Mouse (Mus musculus) right cerebral cortex, postnatal 25 days (tissue): Measurements from ENCODE around the gene Syncrip.
"Not testable (repeated sequence)": the region's sequence is repeated elsewhere in the genome, so short reads cannot be mapped to it uniquely, and the experiment has no call there.

Source experiments
- DNase-seq: peaks from one replicate; pipeline ENCODE4 v3.0.0; 2022

The Syncrip gene

GRCm38 (mm10) chr9:88481061-88481790 lies 1.1 kb downstream of the Syncrip start:
- DNase-seq, result peak; percentile 58

- no peak for DNase-seq
These were observed 2.3 kb downstream of the Syncrip start for GRCm38 (mm10) chr9:88480120-88480519.

GRCm38 (mm10) chr9:88476138-88476537 lies 6.2 kb downstream of the Syncrip start:
- DNase-seq, result no peak

- DNase-seq, result not testable (repeated sequence)
These were observed 21.4 kb downstream of the Syncrip start for GRCm38 (mm10) chr9:88461017-88461416.

GRCm38 (mm10) chr9:88439991-88440390 lies 42.4 kb downstream of the Syncrip start:
- DNase-seq, result no peak

GRCm38 (mm10) chr9:88439238-88439600 lies 43.2 kb downstream of the Syncrip start:
- DNase-seq, result no peak

GRCm38 (mm10) chr9:88438555-88439237 lies 43.7 kb downstream of the Syncrip start, which contains the start of gene Snx14:
Snx14 (minus strand) TSS chr9:88438958.
- DNase-seq, result peak; percentile 99

- no peak for DNase-seq
These were observed 44.2 kb downstream of the Syncrip start for GRCm38 (mm10) chr9:88438237-88438554.

- DNase-seq, result no peak
These were observed 44.8 kb downstream of the Syncrip start for GRCm38 (mm10) chr9:88437342-88438236.

- DNase-seq, result no peak
These were observed 58.0 kb downstream of the Syncrip start for GRCm38 (mm10) chr9:88424356-88424755.

GRCm38 (mm10) chr9:88422428-88422827 lies 59.9 kb downstream of the Syncrip start:
- no peak for DNase-seq

GRCm38 (mm10) chr9:88416752-88417151 lies 65.6 kb downstream of the Syncrip start:
- no peak for DNase-seq

GRCm38 (mm10) chr9:88409978-88410377 lies 72.4 kb downstream of the Syncrip start:
- no peak for DNase-seq

GRCm38 (mm10) chr9:88404515-88404914 lies 77.9 kb downstream of the Syncrip start:
- no peak for DNase-seq

- DNase-seq, result no peak
These were observed 78.3 kb downstream of the Syncrip start for GRCm38 (mm10) chr9:88404088-88404487.

- no peak for DNase-seq
These were observed 83.9 kb downstream of the Syncrip start for GRCm38 (mm10) chr9:88398461-88398860.
